Mouse (Mus musculus) bone marrow, adult 2 months (tissue): ENCODE results near the gene Krt7. TPM values are rescaled to one million over a fixed set of nuclear protein-coding genes. Genes with fewer than 3 reads are reported as not detected.

ENCODE experiments used
- H3K27ac ChIP-seq: fragments of 200-500 bp; 2 replicates; pipeline ENCODE4 v1.5.1; 2012; ENCODE audit warnings: low read depth, mild to moderate bottlenecking, control low read depth, inconsistent platforms, low read length; ENCODE audit not compliant: control insufficient read depth, poor library complexity, insufficient read depth
- H3K4me1 ChIP-seq: fragments of 200-500 bp; 2 replicates; pipeline ENCODE4 v1.6.1; 2011; ENCODE audit warnings: low read length; ENCODE audit not compliant: control insufficient read depth, insufficient read depth
- H3K4me3 ChIP-seq: fragments of 200-500 bp; replicated peaks from 2 replicates; pipeline ENCODE3; 2011; ENCODE audit warnings: mild to moderate bottlenecking, low read depth, low read length, control low read depth; ENCODE audit not compliant: control insufficient read depth
- CTCF ChIP-seq: fragments of 200-500 bp; IDR thresholded peaks from 2 replicates; pipeline ENCODE4 v1.5.1; 2011; ENCODE audit warnings: low read length, control low read depth; ENCODE audit not compliant: control insufficient read depth, insufficient read depth
- POLR2A ChIP-seq: fragments of 200-500 bp; IDR thresholded peaks from 2 replicates; pipeline ENCODE4 v1.6.1; 2011; ENCODE audit warnings: low read depth, mild to moderate bottlenecking, control low read depth, low read length, borderline replicate concordance; ENCODE audit not compliant: control insufficient read depth
- WGBS: fragments of 180-500 bp; shearing (Covaris S2); methylation state at CpG from one replicate; pipeline ENCODE4 v1.1.7; 2018; 5-methylcytosine and 5-hydroxymethylcytosine counted together
- polyA plus RNA-seq: library from polyadenylated mRNA; stranded (reverse); fragments of >200 nt; gene quantifications from 2 replicates; pipeline ENCODE4 v1.2.4, GENCODE M21; 2011; ENCODE audit warnings: low replicate concordance; ENCODE audit not compliant: missing spikeins, insufficient read depth, insufficient read length

The Krt7 gene
- polyA plus RNA-seq, 1 experiment, result 4.3 TPM

DNA sequence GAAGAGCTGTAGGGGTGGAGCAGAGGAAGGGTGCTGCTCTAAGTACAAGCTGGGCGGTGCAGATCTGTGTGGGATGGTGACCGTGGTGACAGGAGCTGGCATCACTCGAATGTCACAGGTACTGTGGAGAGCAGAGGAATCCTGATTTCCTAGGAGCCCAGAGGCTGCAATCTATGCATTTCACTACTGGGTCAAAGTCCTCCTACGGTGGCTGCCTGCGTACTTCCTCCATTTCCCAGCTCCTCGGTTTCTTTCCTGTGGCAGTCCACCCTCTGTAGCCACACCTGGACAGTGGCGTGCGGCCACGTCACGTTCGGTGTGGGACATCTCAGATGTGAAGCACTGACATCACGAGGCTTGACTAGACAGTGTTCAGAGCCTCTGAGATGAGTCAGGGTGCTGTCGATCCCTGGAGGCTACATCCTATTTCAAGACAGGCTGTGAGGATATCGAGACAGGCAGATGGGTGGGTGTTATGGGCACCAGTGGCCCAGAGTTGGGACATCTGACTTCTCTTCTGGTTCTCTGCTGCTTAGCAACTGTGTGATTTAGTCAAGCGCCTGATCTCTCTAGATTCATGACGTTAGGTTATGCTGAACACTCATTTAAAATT, 37.5 kb upstream of the Krt7 start:
- peaks cover 13% of the 10 kb centered on the region for H3K4me1 ChIP-seq

DNA sequence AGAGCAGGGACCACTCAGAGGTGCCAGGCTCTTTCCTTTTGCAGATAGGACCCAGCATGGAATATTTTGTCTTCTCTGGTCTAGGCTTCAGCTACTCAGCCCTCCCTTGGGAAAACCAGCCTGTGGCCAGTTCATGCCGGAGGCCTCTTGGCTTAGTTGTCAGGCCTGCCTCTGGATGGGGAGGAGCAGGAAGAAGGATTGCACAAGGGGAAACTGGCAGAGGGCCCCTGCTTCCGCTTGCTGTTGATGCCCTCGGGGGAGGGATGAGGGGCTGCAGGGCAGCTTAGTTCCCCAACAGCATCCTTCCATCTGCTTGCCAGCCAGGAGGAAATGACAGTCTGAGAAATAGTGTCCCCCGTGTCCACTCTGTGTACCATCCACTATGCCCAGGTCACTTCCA, 36.0 kb upstream of the Krt7 start:
- Histone ChIP-seq H3K4me3 (no peak overlapping the region), H3K27ac (peak overlapping the region; percentile 76), H3K4me1 (peaks cover 21% of the 10 kb centered on the region)
- 4% methylated on average over 4 of the region's 4 CpGs for WGBS
- TF ChIP-seq POLR2A, result no peak
- TF ChIP-seq CTCF, result no peak

More for the DNA sequence above, 37.5 kb upstream of the Krt7 start:
- H3K4me3 ChIP-seq, result peak overlapping the region; percentile 36
- no peak for TF ChIP-seq CTCF
- TF ChIP-seq POLR2A, result no peak
- peak overlapping the region; percentile 76 for H3K27ac ChIP-seq
- 31% methylated on average over 16 of the region's 16 CpGs for WGBS

DNA sequence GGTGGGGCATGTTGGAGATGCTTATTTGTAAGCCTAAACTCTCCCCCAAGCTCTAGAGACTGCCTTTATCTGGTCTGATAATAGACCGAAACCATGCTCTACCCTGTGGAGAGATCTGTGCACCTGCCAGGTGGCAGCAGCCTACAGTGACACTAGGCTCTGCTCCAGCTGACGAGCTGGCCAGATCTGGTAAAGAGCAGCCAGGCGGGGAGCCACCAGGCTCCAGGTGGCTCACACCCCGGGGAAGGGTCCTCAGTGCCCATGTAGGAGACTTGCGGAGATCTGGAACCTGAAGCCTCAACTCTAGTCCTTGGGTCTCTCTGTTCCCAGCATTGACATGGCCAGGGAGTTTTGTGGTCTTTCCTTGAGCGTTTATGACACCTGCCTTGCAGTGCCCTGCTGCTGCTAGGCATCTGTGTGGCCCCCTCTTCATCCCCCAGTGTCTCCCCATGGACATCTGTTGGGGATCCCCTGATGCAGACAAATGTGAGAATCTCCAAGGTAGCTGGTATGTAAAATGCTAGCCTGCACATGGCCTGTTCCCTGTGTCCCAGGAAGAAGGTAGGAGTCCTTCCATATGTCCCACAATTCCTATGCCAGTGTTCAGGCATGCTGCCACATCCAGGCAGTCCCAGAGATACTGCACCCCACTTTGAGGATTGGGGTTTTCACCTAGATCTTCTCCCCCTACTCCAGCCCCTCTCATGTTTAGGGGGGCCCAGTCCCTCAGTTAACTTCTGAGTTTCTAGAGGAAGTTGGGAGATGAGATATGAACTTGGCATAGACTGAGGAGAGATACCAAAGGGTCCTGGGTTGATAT, 34.7 kb upstream of the Krt7 start:
- peaks cover 21% of the 10 kb centered on the region for H3K4me1 ChIP-seq
- H3K27ac ChIP-seq, result peak overlapping the region; percentile 75
- TF ChIP-seq CTCF (no peak), POLR2A (no peak)
- 47% methylated on average over 6 of the region's 6 CpGs for WGBS
- no peak overlapping the region for H3K4me3 ChIP-seq

DNA sequence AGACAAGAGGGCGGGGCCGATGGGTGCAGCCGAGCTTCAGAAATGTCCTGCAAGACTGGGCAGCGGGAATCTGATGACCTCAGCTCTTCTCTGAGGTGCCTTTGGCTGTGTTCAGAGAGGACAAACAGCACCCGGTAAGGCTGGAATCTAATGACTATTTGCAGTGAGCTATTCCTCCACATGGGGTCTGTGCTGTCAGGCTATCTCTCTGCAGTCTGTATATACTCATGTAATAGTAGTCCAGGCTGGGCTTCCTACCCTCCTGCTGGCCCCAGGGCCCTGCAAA, 34.1 kb upstream of the Krt7 start:
- whole genome bisulfite sequencing, result 53% methylated on average over 5 of the region's 5 CpGs
- H3K27ac ChIP-seq, result no peak overlapping the region
- H3K4me1 ChIP-seq, result peaks cover 17% of the 10 kb centered on the region
- TF ChIP-seq POLR2A (no peak), CTCF (no peak)
- no peak overlapping the region for H3K4me3 ChIP-seq

DNA sequence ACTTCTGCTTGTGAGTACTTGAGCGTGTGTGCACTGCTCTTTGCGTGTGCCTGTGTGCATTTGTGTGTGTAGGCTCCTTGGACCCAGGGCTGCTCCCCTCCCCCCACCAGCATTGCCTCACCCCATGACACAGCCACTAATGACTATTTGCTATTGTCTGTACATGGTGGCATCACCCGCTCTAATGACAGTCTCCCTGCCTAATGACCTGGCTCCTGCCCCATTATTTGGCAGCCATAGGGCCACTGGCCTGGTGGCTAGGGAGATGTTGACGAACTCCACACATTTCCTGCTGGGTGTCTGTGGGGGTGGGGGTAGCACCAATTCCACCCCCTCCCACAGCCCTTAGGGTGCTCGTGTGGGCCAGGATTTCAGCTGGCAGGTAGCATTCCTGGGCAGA, 32.2 kb upstream of the Krt7 start:
- H3K27ac ChIP-seq, result peak overlapping the region; percentile 68
- H3K4me3 ChIP-seq, result no peak overlapping the region
- WGBS, result 72% methylated on average over 5 of the region's 5 CpGs
- TF ChIP-seq POLR2A (no peak), CTCF (no peak)
- peaks cover 16% of the 10 kb centered on the region; the same call in 1 of the 2 replicates for H3K4me1 ChIP-seq

DNA sequence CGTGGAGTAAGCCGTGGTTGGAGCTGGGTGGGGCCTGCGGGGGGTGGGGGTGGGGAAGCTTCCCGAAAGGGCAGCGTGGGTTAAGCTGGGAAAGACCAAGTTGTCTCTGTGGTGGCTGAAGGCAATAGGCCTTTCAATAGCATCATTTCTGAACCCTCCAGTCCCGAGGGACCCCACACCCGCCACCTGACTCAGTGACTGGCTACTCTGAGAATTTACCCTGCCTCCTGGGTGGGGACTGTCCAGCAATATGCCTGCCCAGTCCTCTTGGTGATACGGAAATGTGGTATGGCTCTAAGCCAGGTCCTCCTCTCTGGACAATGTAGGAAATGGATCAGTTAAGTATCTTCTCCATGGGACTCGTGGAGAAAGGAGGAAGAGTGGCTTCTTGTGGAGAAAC, 29.1 kb upstream of the Krt7 start:
- 39% methylated on average over 9 of the region's 9 CpGs for WGBS
- H3K4me3 ChIP-seq, result no peak overlapping the region
- TF ChIP-seq POLR2A, result no peak
- TF ChIP-seq CTCF, result no peak
- no peak overlapping the region for H3K27ac ChIP-seq
- H3K4me1 ChIP-seq, result peaks cover 15% of the 10 kb centered on the region; the same call in 1 of the 2 replicates

DNA sequence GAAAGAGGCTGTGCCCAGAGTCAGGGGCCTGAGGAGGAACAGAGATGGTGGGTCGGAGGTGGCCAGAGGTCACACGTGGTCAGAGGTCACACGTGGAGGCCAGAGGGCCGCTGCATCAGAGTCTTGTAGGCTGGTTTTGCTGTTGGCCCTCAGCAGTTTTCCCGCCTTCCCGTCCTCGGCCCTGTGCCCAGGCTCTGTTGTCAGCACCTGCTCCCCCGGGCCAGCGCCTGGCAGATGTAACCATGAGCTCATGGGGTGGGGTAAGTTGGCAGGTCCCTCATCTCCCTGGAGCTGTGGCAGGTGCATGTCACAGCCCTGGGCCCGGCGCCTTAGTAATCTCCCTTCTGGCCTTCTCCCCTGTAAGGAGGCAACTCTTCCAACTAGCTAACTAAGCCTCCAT, 28.0 kb upstream of the Krt7 start:
- Histone ChIP-seq H3K27ac (no peak overlapping the region), H3K4me1 (peaks cover 13% of the 10 kb centered on the region; the same call in 1 of the 2 replicates), H3K4me3 (no peak overlapping the region)
- TF ChIP-seq POLR2A (no peak), CTCF (no peak)
- WGBS, result 87% methylated on average over 11 of the region's 11 CpGs

DNA sequence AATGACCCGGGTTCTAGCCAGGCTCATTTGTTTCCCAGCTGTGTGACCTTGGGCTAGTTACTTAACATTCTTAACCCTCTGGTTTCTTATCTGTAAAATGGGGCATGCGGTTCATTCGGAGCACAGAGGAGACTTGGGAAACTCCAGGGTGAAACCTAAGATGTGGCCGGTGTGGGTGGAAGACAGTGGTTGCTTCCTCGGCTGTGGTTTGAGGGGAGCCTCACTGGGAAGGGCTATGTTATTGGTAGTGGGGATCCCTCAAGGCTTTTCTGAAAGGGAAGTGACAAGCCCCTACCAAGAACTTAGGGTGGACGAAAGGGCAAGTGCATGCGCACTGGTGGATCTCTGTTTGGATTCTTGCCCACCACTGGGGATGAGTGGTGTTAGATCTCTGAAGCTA, 26.2 kb upstream of the Krt7 start:
- Histone ChIP-seq H3K4me3 (no peak overlapping the region), H3K4me1 (peaks cover 10% of the 10 kb centered on the region; the same call in 1 of the 2 replicates), H3K27ac (no peak overlapping the region)
- 36% methylated on average over 7 of the region's 7 CpGs for WGBS
- TF ChIP-seq POLR2A (no peak), CTCF (no peak)
